Mouse (Mus musculus) kidney, embryonic 16.5 days (tissue): ENCODE measurements around the gene Cfap77. TPM values are rescaled to one million over a fixed set of nuclear protein-coding genes. Genes with fewer than 3 reads are reported as not detected.

ENCODE experiments used
- ATAC-seq: fragments of 200-750 bp; cut with Nextera tagmentation; 2 replicates; pipeline ENCODE4 v1.8.0; 2017; ENCODE audit warnings: moderate TSS enrichment; ENCODE audit not compliant: low FRiP score, low TSS enrichment
- H3K27ac ChIP-seq: fragments of 300-500 bp; sonication (generic); 2 replicates; pipeline ENCODE4 v1.5.1; 2014; ENCODE audit warnings: low read length
- H3K27me3 ChIP-seq: fragments of 300-500 bp; sonication (generic); 2 replicates; pipeline ENCODE4 v1.6.1; 2014; ENCODE audit warnings: low read length, control low read depth, mixed read lengths; ENCODE audit not compliant: insufficient read depth
- H3K36me3 ChIP-seq: fragments of 300-500 bp; sonication (generic); 2 replicates; pipeline ENCODE4 v1.6.1; 2014; ENCODE audit warnings: low read length, control low read depth, mixed read lengths; ENCODE audit not compliant: insufficient read depth
- H3K4me1 ChIP-seq: fragments of 300-500 bp; sonication (generic); 2 replicates; pipeline ENCODE4 v1.6.1; 2014; ENCODE audit warnings: low read length, control low read depth, mixed read lengths; ENCODE audit not compliant: insufficient read depth
- H3K4me2 ChIP-seq: fragments of 300-500 bp; sonication (generic); replicated peaks from 2 replicates; pipeline ENCODE4 v1.6.1; 2014; ENCODE audit warnings: low read depth, low read length
- H3K4me3 ChIP-seq: fragments of 300-500 bp; sonication (generic); 2 replicates; pipeline ENCODE4 v1.5.1; 2014; ENCODE audit warnings: mild to moderate bottlenecking, low read length
- H3K9ac ChIP-seq: fragments of 300-500 bp; sonication (generic); replicated peaks from 2 replicates; pipeline ENCODE4 v1.6.1; 2014; ENCODE audit warnings: low read length
- H3K9me3 ChIP-seq: fragments of 300-500 bp; sonication (generic); 2 replicates; pipeline ENCODE4 v1.6.1; 2016; ENCODE audit warnings: low read length, control low read depth
- WGBS: fragments of 180-500 bp; shearing (Covaris S2); extraction: QIAGEN DNeasy Blood & Tissue Kit; methylation state at CpG from one replicate; pipeline ENCODE4 v1.1.7; 2014; 5-methylcytosine and 5-hydroxymethylcytosine counted together
- polyA plus RNA-seq: library from polyadenylated mRNA; unstranded; fragments of >200 nt; fragmentation: Nextera tagmentation; extraction: Ambion mirVana; gene quantifications from 2 replicates; pipeline ENCODE4 v1.2.1, GENCODE M21; 2015

Cfap77 gene
- polyA plus RNA-seq, 1 experiment from 2014 or later = 0.35 TPM

- ATAC-seq = no peak
- H3K36me3 ChIP-seq = no peaks in the 10 kb centered on the region
- H3K27me3 ChIP-seq = peaks cover 24% of the 10 kb centered on the region
- H3K4me2 ChIP-seq = no peak overlapping the region
- no peaks in the 10 kb centered on the region for H3K4me1 ChIP-seq
- no peaks in the 10 kb centered on the region for H3K9me3 ChIP-seq
- H3K9ac ChIP-seq = no peak overlapping the region
- 83% methylated on average over 4 of the region's 4 CpGs for WGBS
- no peak overlapping the region for H3K27ac ChIP-seq
- H3K4me3 ChIP-seq = no peak overlapping the region
Measured at GRCm38 (mm10) chr2:29031951-29032350, 22.9 kb downstream of the Cfap77 start.

GRCm38 (mm10) chr2:29030048-29030734 lies 24.7 kb downstream of the Cfap77 start:
- H3K4me1 ChIP-seq = no peaks in the 10 kb centered on the region
- H3K27me3 ChIP-seq = peaks cover 23% of the 10 kb centered on the region
- no peaks in the 10 kb centered on the region for H3K9me3 ChIP-seq
- H3K9ac ChIP-seq = no peak overlapping the region
- no peaks in the 10 kb centered on the region for H3K36me3 ChIP-seq
- no peak for ATAC-seq
- H3K4me2 ChIP-seq = no peak overlapping the region
- H3K27ac ChIP-seq = no peak overlapping the region
- 53% methylated on average over 20 of the region's 20 CpGs for WGBS
- H3K4me3 ChIP-seq = no peak overlapping the region

DNA sequence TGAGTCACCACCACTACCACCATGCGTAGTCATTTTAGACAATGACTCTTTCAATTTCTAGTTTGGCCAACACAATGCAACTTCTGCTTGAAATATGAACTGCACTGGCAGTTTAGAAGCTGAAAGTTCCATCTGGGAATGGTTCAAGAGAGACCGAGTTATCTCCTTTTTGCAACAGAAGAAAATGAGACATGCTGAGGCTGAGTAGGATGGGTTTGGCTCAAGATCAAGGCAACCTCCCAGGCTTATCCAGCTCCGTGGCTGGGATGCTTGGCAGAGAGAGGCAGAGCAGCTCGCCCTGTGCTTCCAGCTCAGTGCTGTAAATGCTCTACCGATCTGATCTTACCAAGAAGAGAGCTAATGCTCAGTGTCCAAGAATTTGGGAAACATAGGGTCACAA lies 29.6 kb downstream of the Cfap77 start:
- Histone ChIP-seq H3K27ac (no peak overlapping the region), H3K27me3 (peaks cover 30% of the 10 kb centered on the region), H3K9me3 (no peaks in the 10 kb centered on the region), H3K4me1 (no peaks in the 10 kb centered on the region), H3K4me3 (no peak overlapping the region), H3K4me2 (no peak overlapping the region), H3K36me3 (no peaks in the 10 kb centered on the region), H3K9ac (no peak overlapping the region)
- ATAC-seq = no peak
- WGBS = 79% methylated on average over 5 of the region's 5 CpGs

DNA sequence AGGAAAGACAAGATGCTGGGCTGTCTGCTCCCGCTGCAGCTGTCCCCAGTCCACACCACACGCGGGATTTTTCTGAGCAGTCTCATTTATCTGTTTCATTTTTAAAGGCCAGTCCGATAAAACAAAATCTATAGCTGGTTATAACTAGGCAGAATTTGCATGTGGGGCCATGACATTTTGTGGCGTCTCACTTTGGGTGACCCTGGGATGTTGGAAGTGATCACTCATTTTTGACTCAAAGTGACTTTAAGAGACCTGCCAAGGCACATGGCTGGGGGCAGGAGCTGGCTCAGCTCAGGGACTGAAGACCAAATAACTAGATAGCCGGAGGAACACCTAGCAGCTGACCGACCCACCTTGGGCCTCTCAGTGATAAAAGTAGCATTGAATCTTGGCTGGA lies 31.9 kb downstream of the Cfap77 start:
- Histone ChIP-seq H3K4me2 (no peak overlapping the region), H3K9me3 (no peaks in the 10 kb centered on the region), H3K27ac (no peak overlapping the region), H3K27me3 (peaks cover 29% of the 10 kb centered on the region), H3K36me3 (no peaks in the 10 kb centered on the region), H3K9ac (no peak overlapping the region), H3K4me1 (no peaks in the 10 kb centered on the region), H3K4me3 (no peak overlapping the region)
- 82% methylated on average over 7 of the region's 7 CpGs for WGBS
- no peak for ATAC-seq

DNA sequence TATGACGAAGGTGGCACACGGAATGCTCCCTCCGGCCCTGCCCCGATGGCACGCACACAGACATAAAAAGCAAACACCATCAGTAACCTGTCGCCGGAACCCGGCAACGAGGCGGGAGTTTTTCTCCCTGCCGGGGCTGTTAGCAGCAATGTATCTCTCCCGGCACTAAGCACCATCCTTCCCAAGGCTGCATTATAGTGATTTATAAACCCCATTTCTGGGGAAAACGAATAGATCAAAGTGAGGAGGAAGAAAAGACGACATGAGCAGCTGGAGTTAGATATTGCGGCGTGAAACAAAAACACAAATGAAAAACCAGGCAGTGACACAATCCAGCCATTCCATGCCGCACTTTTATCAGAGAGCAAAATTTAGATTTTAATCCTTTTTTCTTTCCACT lies 33.8 kb downstream of the Cfap77 start:
- Histone ChIP-seq H3K9me3 (no peaks in the 10 kb centered on the region), H3K4me1 (peaks cover 10% of the 10 kb centered on the region), H3K4me3 (no peak overlapping the region), H3K27me3 (peaks cover 39% of the 10 kb centered on the region), H3K9ac (no peak overlapping the region), H3K4me2 (no peak overlapping the region), H3K27ac (no peak overlapping the region), H3K36me3 (no peaks in the 10 kb centered on the region)
- ATAC-seq = no peak
- 13% methylated on average over 17 of the region's 17 CpGs for WGBS

GRCm38 (mm10) chr2:29018680-29019079 lies 36.2 kb downstream of the Cfap77 start:
- ATAC-seq = no peak
- Histone ChIP-seq H3K36me3 (no peaks in the 10 kb centered on the region), H3K9ac (no peak overlapping the region), H3K4me2 (no peak overlapping the region), H3K27me3 (peaks cover 44% of the 10 kb centered on the region), H3K4me3 (no peak overlapping the region), H3K9me3 (no peaks in the 10 kb centered on the region), H3K4me1 (peaks cover 10% of the 10 kb centered on the region), H3K27ac (no peak overlapping the region)
- 49% methylated on average over 5 of the region's 5 CpGs for WGBS

DNA sequence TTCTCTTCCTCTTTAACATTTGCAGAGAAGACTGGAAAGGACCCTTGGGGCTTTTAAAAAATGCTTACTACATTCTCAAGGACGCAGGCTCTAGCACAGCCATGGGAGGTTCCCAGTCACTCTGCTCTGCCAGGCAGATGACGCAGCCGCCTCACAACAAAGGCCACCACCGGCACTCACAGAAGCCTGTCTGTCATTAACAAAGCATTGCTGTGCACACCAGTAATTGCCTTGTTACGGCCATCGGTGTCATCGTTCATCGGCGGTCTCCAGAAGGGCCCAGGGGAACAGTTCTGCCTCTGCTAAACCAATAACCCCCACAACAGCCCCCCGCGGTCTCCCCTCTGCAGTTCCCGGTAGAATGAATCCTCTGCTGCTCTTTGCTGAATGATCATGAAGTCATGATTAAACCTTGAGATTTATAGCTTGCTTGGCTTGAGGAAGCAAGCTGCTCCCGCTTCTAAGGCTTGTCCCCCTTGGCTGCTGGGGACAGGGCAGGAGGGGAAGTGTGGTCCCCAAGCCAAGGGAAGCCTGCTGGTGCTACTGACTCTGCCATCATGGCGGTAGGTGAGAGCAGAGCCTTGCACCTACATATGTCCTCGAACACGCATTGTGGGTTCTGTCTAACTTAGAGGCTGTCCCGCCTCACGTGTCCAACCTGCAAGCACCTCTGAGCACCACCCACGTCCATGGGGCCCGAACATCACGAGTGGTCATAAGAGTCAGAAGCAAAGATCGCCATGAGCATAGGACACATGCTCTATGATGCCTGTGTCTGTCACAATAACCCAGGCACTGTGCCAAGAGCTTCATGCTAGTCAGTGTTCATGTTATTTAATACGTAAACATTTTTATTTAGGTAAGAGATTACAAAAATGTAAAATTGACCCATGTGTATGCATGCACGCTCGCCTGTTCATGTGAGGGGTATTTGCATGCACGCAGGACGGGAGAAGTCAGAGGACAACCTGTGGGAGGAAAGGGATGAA lies 38.0 kb downstream of the Cfap77 start:
- Histone ChIP-seq H3K9ac (no peak overlapping the region), H3K9me3 (no peaks in the 10 kb centered on the region), H3K27ac (no peak overlapping the region), H3K27me3 (peaks cover 40% of the 10 kb centered on the region), H3K36me3 (no peaks in the 10 kb centered on the region), H3K4me1 (peaks cover 10% of the 10 kb centered on the region), H3K4me3 (no peak overlapping the region), H3K4me2 (peak overlapping the region; percentile 24)
- WGBS = 41% methylated on average over 27 of the region's 27 CpGs
- ATAC-seq = no peak; the same call in 1 of the 2 replicates

DNA sequence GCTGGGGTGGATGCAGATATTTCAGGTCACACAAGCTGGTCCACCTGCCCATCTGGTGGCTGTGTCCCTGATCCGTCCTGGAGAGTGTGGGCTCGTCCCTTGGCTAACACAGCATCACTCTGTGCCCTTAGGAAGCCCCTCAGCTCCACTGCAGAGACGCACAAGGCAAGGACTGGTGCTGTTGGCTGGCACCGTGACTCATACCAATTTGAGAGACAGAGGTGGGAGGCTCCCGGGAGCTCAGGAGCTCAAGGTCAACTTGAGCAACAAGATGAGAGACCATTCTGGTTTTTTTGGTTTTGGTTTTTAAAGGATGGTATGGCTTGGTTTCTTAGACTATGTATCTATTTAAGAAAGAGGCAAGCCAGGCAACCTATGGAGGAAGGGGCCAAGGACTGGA lies 42.3 kb downstream of the Cfap77 start:
- H3K4me1 ChIP-seq = peaks cover 10% of the 10 kb centered on the region
- H3K4me3 ChIP-seq = no peak overlapping the region
- no peak overlapping the region for H3K4me2 ChIP-seq
- H3K27ac ChIP-seq = no peak overlapping the region
- peaks cover 29% of the 10 kb centered on the region for H3K27me3 ChIP-seq
- H3K36me3 ChIP-seq = no peaks in the 10 kb centered on the region
- H3K9me3 ChIP-seq = no peaks in the 10 kb centered on the region
- WGBS = 83% methylated on average over 5 of the region's 5 CpGs
- H3K9ac ChIP-seq = no peak overlapping the region
- ATAC-seq = no peak

DNA sequence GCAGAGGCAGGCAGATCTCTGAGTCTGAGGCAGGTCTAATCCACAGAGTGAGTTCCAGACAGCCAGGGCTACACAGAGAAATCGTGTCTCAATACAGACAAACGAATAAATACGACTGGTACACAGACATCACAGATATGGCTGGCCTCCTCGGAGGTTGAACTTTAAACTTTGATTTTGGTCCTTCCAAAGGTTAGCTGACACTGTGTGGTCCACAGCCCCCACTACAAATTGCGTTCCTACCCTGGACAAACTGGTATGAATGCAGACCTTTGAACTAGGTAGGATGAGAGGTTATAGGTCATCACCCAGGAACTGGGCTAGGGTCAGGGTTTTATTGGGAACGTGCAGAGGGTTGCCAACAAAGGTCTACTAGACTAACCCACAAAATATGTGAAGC lies 47.2 kb downstream of the Cfap77 start:
- Histone ChIP-seq H3K4me1 (no peaks in the 10 kb centered on the region), H3K27ac (no peak overlapping the region), H3K27me3 (peaks cover 20% of the 10 kb centered on the region), H3K9me3 (no peaks in the 10 kb centered on the region), H3K9ac (no peak overlapping the region), H3K4me2 (no peak overlapping the region), H3K4me3 (no peak overlapping the region), H3K36me3 (no peaks in the 10 kb centered on the region)
- ATAC-seq = no peak
- 83% methylated on average over 6 of the region's 6 CpGs for WGBS
